Comparison of ENCODE assay signal across 7 mouse cellular contexts in genomic region chr6:61315884-61316601, GRCm38 (mm10).
DNase-seq lines count a peak whose midpoint lies in the region; ATAC-seq and TF ChIP-seq lines count a peak whose summit lies in the region.

No protein-coding gene starts in this region.

- H3K36me3 ChIP-seq in E14TG2a.4 (ENCODE audit: insufficient read depth, low read length), result no peaks in the 10 kb centered on the region
- H3K36me3 ChIP-seq in hindbrain, embryonic 12.5 days, result peaks cover 8% of the 10 kb centered on the region
- H3K36me3 ChIP-seq in midbrain, embryonic 12.5 days, result peaks cover 7% of the 10 kb centered on the region; the same call in 1 of the 2 replicates

- H3K9ac ChIP-seq in hindbrain, embryonic 12.5 days, result no peak overlapping the region
- H3K9ac ChIP-seq in midbrain, embryonic 12.5 days (replicated peaks), result no peak overlapping the region

- H3K4me1 ChIP-seq in E14TG2a.4 (replicated peaks; ENCODE audit: low read depth, low read length), result no peaks in the 10 kb centered on the region; the same call in 1 of the 2 replicates
- H3K4me1 ChIP-seq in hindbrain, embryonic 12.5 days, result no peaks in the 10 kb centered on the region
- peaks cover 4% of the 10 kb centered on the region; the same call in 1 of the 2 replicates for H3K4me1 ChIP-seq in midbrain, embryonic 12.5 days

- no peaks in the 10 kb centered on the region for H3K27me3 ChIP-seq in E14TG2a.4 (ENCODE audit: insufficient read depth, low read length)
- H3K27me3 ChIP-seq in hindbrain, embryonic 12.5 days, result no peaks in the 10 kb centered on the region
- no peaks in the 10 kb centered on the region for H3K27me3 ChIP-seq in midbrain, embryonic 12.5 days

- DNase-seq in Muller cell, postnatal 12 days (ENCODE audit: inconsistent ontology term), result peak; percentile 45
- DNase-seq in embryo, embryonic 10.5 days (ENCODE audit: low spot score), result peak; percentile 72
- DNase-seq in left cerebral cortex, adult 18-20 months (ENCODE audit: low spot score in 2 of 2), result peak; percentile 50 to 69
- peak; percentile 39 for DNase-seq in thymus, postnatal 4 days

- ATAC-seq in hindbrain, embryonic 12.5 days (ENCODE audit: low FRiP score), result peak; percentile 74; the same call in 1 of the 2 replicates
- peak; percentile 83 for ATAC-seq in midbrain, embryonic 12.5 days (ENCODE audit: low FRiP score, low read depth)

- WGBS in hindbrain, embryonic 12.5 days, result 28% methylated on average over 6 of the region's 6 CpGs
- 32% methylated on average over 6 of the region's 6 CpGs for WGBS in midbrain, embryonic 12.5 days

- no peak overlapping the region for H3K4me3 ChIP-seq in E14TG2a.4 (replicated peaks; ENCODE audit: low read length)
- H3K4me3 ChIP-seq in hindbrain, embryonic 12.5 days, result no peak overlapping the region
- no peak overlapping the region for H3K4me3 ChIP-seq in midbrain, embryonic 12.5 days

- H3K27ac ChIP-seq in hindbrain, embryonic 12.5 days, result no peak overlapping the region
- H3K27ac ChIP-seq in midbrain, embryonic 12.5 days (replicated peaks), result no peak overlapping the region

- TF ChIP-seq CTCF in E14TG2a.4 (conservative IDR thresholded peaks at IDR 0.05; ENCODE audit: low read length), result peak; percentile 47

- no peaks in the 10 kb centered on the region for H3K9me3 ChIP-seq in E14TG2a.4 (ENCODE audit: low read length)
- peaks cover 6% of the 10 kb centered on the region; the same call in 1 of the 2 replicates for H3K9me3 ChIP-seq in hindbrain, embryonic 12.5 days (replicated peaks)
- H3K9me3 ChIP-seq in midbrain, embryonic 12.5 days, result no peaks in the 10 kb centered on the region

- no peak overlapping the region for H3K4me2 ChIP-seq in hindbrain, embryonic 12.5 days (replicated peaks)
- no peak overlapping the region for H3K4me2 ChIP-seq in midbrain, embryonic 12.5 days (replicated peaks)
